Mouse (Mus musculus): Measurements from ENCODE around the gene Gprc5a.

Gene Gprc5a

DNA sequence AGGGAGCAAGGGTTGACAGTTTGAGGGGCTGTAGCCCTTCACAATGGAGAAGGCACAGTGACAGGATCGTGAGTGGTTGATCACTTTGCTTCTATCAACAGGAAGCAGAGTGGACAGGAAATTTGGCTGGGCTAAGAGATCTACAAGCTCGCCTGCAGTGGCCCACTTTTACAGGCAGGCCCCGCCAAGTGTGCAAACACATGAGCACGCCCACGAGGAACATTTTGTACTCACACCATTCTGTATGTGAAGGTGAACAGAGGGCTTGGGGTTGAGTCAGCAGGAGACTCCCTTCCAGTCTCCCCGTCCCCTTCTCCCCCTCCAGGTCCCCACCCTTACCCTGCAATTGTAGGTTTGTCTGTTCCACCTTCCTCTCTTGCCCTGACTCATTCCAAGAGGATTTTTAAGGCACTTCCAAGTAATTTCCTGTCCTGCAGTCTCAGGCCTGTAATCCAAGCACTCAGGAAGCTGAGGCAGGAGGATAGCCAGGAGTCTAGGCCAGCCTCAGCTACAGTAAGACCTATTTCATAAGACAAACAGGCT is 9.0 kb downstream of the Gprc5a start:
- DNase-seq (ENCODE audit: low spot score) = peak; percentile 56

DNA sequence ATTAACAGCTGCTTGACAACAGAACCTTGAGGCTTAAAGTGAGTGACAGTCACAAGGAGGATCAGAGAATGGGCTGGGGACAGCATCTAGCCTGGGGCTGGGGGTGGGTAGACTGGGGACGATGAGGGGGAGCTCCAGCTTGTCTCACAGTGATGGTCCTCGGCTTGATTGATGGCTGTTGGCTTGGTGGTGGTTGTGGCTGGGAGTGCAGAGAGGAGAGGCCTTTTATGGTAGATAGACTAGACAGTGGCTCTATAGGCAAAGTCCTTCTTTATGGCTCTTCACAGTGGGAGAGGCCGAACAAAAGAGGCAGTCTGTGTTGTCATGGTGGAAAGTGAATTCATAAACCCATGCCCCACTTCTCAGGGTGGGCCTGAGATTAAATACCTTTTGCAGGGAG is 10.8 kb downstream of the Gprc5a start:
- DNase-seq (ENCODE audit: low spot score) = no peak

DNA sequence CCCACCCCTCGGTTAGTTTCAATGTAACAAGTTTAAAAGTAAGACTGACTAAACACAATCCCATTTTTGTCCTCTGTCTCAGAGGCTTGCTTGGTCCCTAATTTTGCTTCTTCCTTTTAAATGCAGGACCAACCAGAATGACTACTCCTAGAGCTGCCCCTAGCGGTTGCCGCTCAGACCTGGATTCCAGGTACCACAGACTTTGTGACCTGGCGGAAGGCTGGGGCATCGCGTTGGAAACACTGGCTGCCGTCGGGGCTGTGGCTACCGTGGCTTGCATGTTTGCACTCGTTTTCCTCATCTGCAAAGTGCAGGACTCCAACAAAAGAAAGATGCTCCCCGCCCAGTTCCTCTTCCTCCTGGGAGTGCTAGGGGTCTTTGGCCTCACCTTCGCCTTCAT is 13.0 kb downstream of the Gprc5a start:
- no peak for DNase-seq (ENCODE audit: low spot score)

DNA sequence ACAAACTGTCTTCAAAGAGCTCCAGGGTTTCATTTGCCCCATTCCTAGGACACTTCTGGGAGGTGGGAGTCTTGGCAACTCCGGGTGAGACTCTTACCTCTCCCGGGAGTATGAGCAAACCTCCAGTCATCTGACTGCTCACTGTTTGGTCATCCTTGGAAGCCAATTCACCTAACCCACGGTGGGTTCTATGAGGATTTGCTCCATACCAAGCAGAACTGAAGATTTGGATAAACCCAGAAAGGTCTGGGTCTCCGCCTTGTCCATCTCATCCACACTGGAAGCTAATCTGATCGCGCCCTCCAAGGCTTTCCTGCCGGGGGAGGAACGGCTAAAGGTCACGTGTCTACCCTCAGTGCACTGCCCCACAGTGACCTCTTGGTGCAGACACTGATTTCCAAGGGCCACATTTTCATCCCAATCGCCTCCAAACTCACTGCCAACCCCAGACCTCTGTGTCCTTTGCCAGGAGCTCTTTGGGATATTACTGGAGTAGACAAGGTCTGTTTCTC is 18.6 kb downstream of the Gprc5a start:
- no peak for DNase-seq (ENCODE audit: low spot score)

DNA sequence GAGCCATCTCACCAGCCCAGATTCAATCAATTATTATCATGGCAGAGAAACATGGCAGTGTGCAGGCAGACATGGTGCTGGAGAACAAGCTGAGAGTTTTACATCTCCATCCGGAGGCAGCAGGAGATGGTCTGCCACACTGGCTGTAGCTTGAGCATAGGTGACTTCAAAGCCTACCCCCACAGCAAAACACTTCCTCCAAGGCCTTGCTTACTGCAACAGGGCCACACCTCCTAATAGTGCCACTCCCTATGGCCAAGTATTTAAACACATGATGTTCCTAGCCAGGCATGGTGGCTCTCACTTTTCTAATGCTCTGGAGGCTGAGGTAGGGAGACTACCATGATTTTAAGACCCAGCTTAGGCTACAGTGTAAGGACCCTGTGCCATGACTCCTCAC is 20.3 kb downstream of the Gprc5a start:
- DNase-seq (ENCODE audit: low spot score) = no peak

DNA sequence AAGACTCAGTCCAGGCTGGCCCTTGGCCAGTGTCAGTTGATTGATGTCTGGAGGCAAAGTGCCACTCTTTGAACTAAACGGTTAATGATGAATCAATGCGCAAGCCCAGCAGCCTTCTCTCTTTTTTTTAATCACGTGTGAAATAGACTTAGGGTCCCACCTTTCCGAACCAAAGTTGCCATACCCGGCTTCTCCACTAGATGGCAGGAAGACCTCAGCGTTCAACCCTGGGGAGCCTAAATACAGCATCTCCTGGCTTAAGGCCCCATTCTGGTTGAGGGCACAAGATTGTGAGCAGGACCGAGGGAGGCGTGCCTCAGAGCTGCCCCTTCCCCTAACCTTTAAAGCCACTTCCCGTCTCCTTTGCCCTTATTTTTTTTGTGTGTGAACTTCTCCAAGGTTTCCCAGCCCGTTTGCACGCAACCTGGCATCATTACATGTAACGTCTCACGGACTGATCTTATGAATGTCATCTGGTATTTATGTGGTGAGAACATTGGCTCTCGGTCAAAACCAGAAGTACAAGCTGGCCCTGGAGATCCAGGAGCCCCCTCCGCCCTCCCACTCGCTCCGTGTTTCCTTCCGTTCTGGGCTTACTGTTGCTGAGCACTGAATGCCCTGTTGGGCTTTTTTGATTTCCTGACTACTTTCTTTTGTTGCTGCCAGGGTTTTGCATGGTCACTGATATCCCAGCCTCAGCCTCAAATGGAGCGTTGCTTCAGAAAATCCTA is 22.4 kb downstream of the Gprc5a start:
- peak; percentile 67 for DNase-seq (ENCODE audit: low spot score)

DNA sequence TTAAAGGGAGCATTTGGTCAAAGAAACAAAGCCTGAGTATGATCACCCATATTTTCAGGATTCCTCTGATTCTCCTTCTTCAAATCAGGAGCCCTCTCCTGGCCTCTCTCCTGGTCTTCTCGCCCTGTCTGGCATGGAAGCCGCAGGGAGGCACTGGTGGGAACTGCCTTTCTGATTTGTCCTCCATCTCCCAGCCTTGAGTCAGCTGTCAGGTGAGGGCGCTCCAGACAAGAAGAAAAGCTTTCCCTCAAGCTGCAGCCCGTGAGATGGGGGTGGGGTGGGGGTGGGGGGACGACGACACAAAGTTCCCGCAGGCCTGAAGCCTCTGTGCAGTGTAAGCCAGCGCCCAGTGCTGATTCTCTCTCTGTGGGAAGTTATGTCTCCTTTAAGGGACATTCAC is 24.3 kb downstream of the Gprc5a start:
- no peak for DNase-seq (ENCODE audit: low spot score)

- no peak for DNase-seq (ENCODE audit: low spot score)
Measured at GRCm38 (mm10) chr6:135090661-135091060, 25.2 kb downstream of the Gprc5a start.

- DNase-seq (ENCODE audit: low spot score) = no peak
Measured at GRCm38 (mm10) chr6:135092798-135093470, 27.5 kb downstream of the Gprc5a start.

GRCm38 (mm10) chr6:135100787-135101472 is 35.5 kb downstream of the Gprc5a start:
- no peak for DNase-seq (ENCODE audit: low spot score)

DNA sequence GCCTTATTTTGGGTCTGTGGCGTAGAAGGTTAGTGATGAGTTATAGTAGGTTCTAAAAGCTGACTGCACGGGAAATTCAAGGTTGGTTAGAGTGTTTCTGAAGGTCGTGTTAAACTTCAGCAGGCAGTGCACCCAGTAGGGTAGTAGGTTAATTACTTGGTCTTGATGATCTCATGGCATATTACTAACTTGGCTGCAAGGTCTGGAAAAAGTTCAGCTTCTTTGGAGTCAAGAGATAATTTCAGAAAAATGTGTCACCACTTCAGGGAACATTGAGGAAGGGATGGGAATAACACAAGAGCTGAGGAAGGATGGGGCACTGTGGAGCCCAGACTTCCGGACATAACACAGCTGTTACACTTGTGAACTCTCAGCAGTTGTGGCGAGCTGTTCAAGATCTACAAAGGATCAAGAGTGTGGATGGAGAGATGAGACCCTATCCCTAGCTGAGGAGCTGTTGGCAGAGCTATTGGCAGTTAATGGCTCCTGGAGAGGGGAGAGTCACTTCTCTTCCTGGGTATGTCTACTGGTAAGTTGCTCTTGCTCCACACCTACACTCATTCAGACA is 37.4 kb downstream of the Gprc5a start:
- peak; percentile 10 for DNase-seq (ENCODE audit: low spot score)

DNA sequence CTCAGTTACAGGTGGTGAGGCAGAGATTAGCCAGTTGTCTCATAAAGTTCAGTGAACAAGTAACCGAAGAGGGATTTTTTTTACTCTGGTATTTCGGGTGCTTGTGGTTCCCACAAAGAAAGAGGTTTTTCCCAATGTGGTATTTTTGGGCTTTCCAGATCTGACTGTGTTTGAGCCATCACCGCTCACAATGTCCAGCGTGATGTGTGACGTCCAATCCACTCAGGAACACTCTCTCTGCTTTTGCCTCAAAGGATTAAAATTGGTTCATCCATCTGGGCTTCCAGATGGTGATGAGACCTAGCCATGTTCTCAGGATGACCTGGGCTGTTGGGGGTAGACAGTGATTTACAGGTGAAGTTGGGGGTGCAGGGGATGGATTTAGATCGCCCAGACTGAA is 41.6 kb downstream of the Gprc5a start:
- no peak for DNase-seq (ENCODE audit: low spot score)

GRCm38 (mm10) chr6:135112411-135113113 is 47.1 kb downstream of the Gprc5a start:
- DNase-seq (ENCODE audit: low spot score) = no peak

DNA sequence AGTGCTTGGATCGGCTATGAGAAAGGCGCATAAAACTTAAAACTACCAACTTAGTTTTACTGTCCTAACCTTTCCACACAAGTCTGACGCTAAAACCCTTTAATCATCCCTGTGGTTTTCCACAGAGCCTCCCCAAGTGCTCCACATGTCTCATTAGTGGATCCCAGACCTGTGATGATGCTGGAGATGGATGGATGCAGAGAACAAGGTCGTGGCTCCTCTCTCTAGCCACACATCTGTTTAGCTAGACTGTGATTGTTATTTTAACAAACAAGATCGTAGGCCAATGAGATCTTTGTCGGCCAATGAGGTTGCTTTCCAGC is 47.6 kb downstream of the Gprc5a start:
- no peak for DNase-seq (ENCODE audit: low spot score)

DNA sequence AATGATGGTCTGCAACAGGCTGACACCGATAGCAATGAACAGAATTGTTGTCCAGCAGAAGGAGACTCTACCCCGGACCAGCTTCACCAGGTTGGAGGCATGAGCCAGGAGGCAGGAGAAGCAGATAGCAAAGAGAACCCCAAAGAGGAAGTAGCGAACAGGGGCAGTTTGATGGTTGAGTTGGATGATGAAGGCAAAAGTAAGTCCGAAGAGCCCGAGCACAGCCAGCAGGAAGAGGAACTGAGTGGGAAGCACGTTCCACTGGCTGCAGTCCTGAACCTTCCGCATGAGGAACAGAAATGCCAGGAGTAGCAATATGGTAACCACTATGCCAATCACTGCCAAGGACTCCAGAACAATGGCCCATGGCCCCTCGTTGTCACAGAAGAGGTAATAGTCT is 51.0 kb downstream of the Gprc5a start:
- DNase-seq (ENCODE audit: low spot score) = no peak

DNA sequence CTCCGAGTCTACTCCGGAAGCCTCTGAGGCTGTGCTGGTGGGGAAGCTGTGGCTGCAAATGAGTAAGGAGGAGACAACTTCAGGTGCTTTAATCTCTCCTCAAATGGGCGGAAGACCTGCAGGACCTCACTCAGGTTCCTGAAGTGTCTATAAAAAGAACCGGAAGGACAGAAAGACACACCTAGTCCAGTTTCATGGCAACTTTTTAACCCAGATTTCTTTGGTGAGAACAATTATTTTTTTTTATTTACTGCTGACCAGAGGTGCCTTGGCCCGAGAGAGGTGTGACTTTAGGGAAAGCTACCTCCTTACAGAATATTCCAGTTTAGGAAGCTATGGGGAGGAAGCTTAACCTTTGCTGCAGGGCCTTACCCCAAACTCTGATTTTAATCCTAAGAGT is 52.7 kb downstream of the Gprc5a start, which contains the start of gene Gprc5d:
Gprc5d (minus strand) TSS at position 101 of the 400 bp plus-strand sequence.
- no peak for DNase-seq (ENCODE audit: low spot score)

GRCm38 (mm10) chr6:135124755-135125380 is 59.4 kb downstream of the Gprc5a start:
- no peak for DNase-seq (ENCODE audit: low spot score)

GRCm38 (mm10) chr6:135133086-135133485 is 67.6 kb downstream of the Gprc5a start:
- no peak for DNase-seq (ENCODE audit: low spot score)

DNA sequence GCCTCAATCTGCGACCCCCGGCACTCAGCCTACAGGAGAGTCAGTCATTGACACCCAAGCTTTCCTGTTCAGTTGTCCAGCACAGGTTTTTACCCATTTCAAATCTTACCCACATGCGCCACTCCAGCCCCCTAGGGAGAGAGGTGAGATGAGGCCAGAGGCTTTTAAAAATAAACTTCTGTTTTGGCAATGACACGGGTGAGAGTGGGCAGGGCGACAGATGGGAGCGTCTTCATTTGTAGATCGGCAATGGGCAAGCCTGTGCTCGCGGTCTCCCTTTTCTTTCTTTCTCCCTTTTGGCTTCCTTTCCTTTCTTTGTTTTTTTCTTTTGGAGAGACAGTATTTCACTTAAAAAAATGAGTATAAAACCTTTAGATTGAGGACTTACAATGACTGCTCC is 68.0 kb downstream of the Gprc5a start:
- DNase-seq (ENCODE audit: low spot score) = no peak

Data from lung, postnatal 25 days (tissue).